Mouse (Mus musculus) spleen, adult 2 months (tissue): ENCODE measurements around the gene Rnf130. TPM values are rescaled to one million over a fixed set of nuclear protein-coding genes. Genes with fewer than 3 reads are reported as not detected.

Source experiments
- DNase-seq, 2 experiments: peaks; one replicate each; pipeline versions ENCODE4 v3.0.0 to v3.0.0-alpha.2; 2012 to 2021; ENCODE audit warnings: low spot score in 2 of 2, low read depth in 1 of 2
- H3K27ac ChIP-seq: fragments of 200-500 bp; 2 replicates; pipeline ENCODE4 v1.5.1; 2012; ENCODE audit warnings: low read length, inconsistent platforms; ENCODE audit not compliant: insufficient read depth
- H3K27me3 ChIP-seq: fragments of 200-500 bp; 2 replicates; pipeline ENCODE4 v1.6.1; 2012; ENCODE audit warnings: mild to moderate bottlenecking, moderate library complexity, low read length, inconsistent platforms; ENCODE audit not compliant: control insufficient read depth, insufficient read depth
- H3K36me3 ChIP-seq: fragments of 200-500 bp; 2 replicates; pipeline ENCODE4 v1.6.1; 2012; ENCODE audit warnings: mild to moderate bottlenecking, low read length, inconsistent platforms; ENCODE audit not compliant: control insufficient read depth, insufficient read depth
- H3K4me1 ChIP-seq: fragments of 200-500 bp; 2 replicates; pipeline ENCODE4 v1.6.1; 2011; ENCODE audit warnings: inconsistent platforms; ENCODE audit not compliant: control insufficient read depth, insufficient read depth, insufficient read length
- H3K4me3 ChIP-seq: fragments of 200-500 bp; 2 replicates; pipeline ENCODE4 v1.5.1; 2011; ENCODE audit warnings: mild to moderate bottlenecking, inconsistent platforms; ENCODE audit not compliant: insufficient read depth, insufficient read length; ENCODE audit errors: extremely low read depth
- CTCF ChIP-seq: fragments of 200-500 bp; IDR thresholded peaks from 2 replicates; pipeline ENCODE4 v1.5.1; 2011; ENCODE audit warnings: mild to moderate bottlenecking, inconsistent platforms; ENCODE audit not compliant: insufficient read depth, insufficient read length, insufficient replicate concordance; ENCODE audit errors: extremely low read depth
- POLR2A ChIP-seq: fragments of 200-500 bp; IDR thresholded peaks from 2 replicates; pipeline ENCODE4 v1.6.1; 2011; ENCODE audit warnings: low read depth, low read length, inconsistent platforms
- WGBS: fragments of 180-500 bp; shearing (Covaris S2); methylation state at CpG from one replicate; pipeline ENCODE4 v1.1.7; 2018; 5-methylcytosine and 5-hydroxymethylcytosine counted together
- polyA plus RNA-seq: library from polyadenylated mRNA; depleted of rRNA; stranded (reverse); fragments of >200 nt; gene quantifications from 2 replicates; pipeline ENCODE4 v1.2.3, GENCODE M21; 2012

Gene Rnf130
- polyA plus RNA-seq, 1 experiment: 52.5 TPM

- WGBS: 31% methylated on average over 8 of the region's 8 CpGs
- TF ChIP-seq POLR2A (no peak), CTCF (no peak)
- 0 out of 2 replicates have a peak overlapping the region, but pooled peaks have one; percentile 1 for H3K27ac ChIP-seq
- H3K36me3 ChIP-seq: no peaks in the 10 kb centered on the region
- H3K4me1 ChIP-seq: no peaks in the 10 kb centered on the region
- no peak for DNase-seq
- no peaks in the 10 kb centered on the region for H3K27me3 ChIP-seq
- no peak overlapping the region for H3K4me3 ChIP-seq
These were observed 83.7 kb downstream of the Rnf130 start for GRCm38 (mm10) chr11:50108823-50109244.

GRCm38 (mm10) chr11:50114329-50114728 is 89.2 kb downstream of the Rnf130 start:
- DNase-seq: peak; percentile 61 to 81
- Histone ChIP-seq H3K4me3 (no peak overlapping the region), H3K36me3 (no peaks in the 10 kb centered on the region), H3K4me1 (no peaks in the 10 kb centered on the region), H3K27ac (no peak overlapping the region), H3K27me3 (no peaks in the 10 kb centered on the region)
- WGBS: 13% methylated on average over 5 of the region's 5 CpGs
- TF ChIP-seq CTCF: peak; percentile 91; the same call in 1 of the 2 replicates
- TF ChIP-seq POLR2A: no peak

GRCm38 (mm10) chr11:50122631-50123081 is 97.5 kb downstream of the Rnf130 start:
- Histone ChIP-seq H3K4me3 (no peak overlapping the region), H3K27me3 (no peaks in the 10 kb centered on the region), H3K4me1 (no peaks in the 10 kb centered on the region), H3K27ac (no peak overlapping the region), H3K36me3 (no peaks in the 10 kb centered on the region)
- no peak for DNase-seq
- WGBS: 90% methylated on average over 8 of the region's 8 CpGs
- TF ChIP-seq CTCF (no peak), POLR2A (no peak)

GRCm38 (mm10) chr11:50127781-50128180 is 102.6 kb downstream of the Rnf130 start:
- Histone ChIP-seq H3K27me3 (no peaks in the 10 kb centered on the region), H3K4me3 (no peak overlapping the region), H3K36me3 (no peaks in the 10 kb centered on the region), H3K4me1 (peaks cover 8% of the 10 kb centered on the region), H3K27ac (no peak overlapping the region)
- DNase-seq: no peak
- 17% methylated on average over 10 of the region's 10 CpGs for WGBS
- no peak for TF ChIP-seq POLR2A
- no peak for TF ChIP-seq CTCF

- no peaks in the 10 kb centered on the region for H3K27me3 ChIP-seq
- WGBS: under 1% methylated on average over 75 of the region's 77 CpGs
- H3K4me1 ChIP-seq: peaks cover 8% of the 10 kb centered on the region
- H3K4me3 ChIP-seq: peak within 1 kb of the TSS; percentile 87
- TF ChIP-seq POLR2A (peak; percentile 75), CTCF (peak; percentile 97)
- peaks cover 1% of the 10 kb centered on the region; the same call in 1 of the 2 replicates for H3K36me3 ChIP-seq
- peak; percentile 75 to 86 for DNase-seq
- H3K27ac ChIP-seq: peak within 1 kb of the TSS; percentile 88
These were observed 105.9 kb downstream of the Rnf130 start, which contains the start of gene Tbc1d9b for GRCm38 (mm10) chr11:50130811-50131766. Gene Tbc1d9b, plus strand, starts transcription at chr11:50131396.

- H3K36me3 ChIP-seq: peaks cover 6% of the 10 kb centered on the region
- WGBS: 5% methylated on average over 10 of the region's 10 CpGs
- DNase-seq: no peak
- no peaks in the 10 kb centered on the region for H3K27me3 ChIP-seq
- peak overlapping the region; percentile 88 for H3K27ac ChIP-seq
- TF ChIP-seq CTCF (no peak), POLR2A (no peak)
- H3K4me1 ChIP-seq: peaks cover 8% of the 10 kb centered on the region
- H3K4me3 ChIP-seq: peak overlapping the region; percentile 87
These were observed 106.7 kb downstream of the Rnf130 start for GRCm38 (mm10) chr11:50131801-50132201.

GRCm38 (mm10) chr11:50132265-50132664 is 107.1 kb downstream of the Rnf130 start:
- 83% methylated on average over 6 of the region's 6 CpGs for WGBS
- H3K4me1 ChIP-seq: peaks cover 8% of the 10 kb centered on the region

More at GRCm38 (mm10) chr11:50132265-50132664, 107.1 kb downstream of the Rnf130 start:
- Histone ChIP-seq H3K27me3 (no peaks in the 10 kb centered on the region), H3K36me3 (peaks cover 6% of the 10 kb centered on the region), H3K4me3 (peak overlapping the region; percentile 87; the same call in 1 of the 2 replicates), H3K27ac (no peak overlapping the region)
- TF ChIP-seq CTCF (no peak), POLR2A (no peak)
- no peak for DNase-seq
